Mouse (Mus musculus): ENCODE results near the gene Msh3. TPM values are rescaled to one million over a fixed set of nuclear protein-coding genes. Genes with fewer than 3 reads are reported as not detected.
"Not testable (repeated sequence)": the region's sequence is repeated elsewhere in the genome, so short reads cannot be mapped to it uniquely, and the experiment has no call there.

Msh3 gene
- polyA plus RNA-seq (2014; fragmentation: Nextera tagmentation; extraction: Ambion mirVana), result 30.9 and 31.6 TPM in 2 replicates

DNA sequence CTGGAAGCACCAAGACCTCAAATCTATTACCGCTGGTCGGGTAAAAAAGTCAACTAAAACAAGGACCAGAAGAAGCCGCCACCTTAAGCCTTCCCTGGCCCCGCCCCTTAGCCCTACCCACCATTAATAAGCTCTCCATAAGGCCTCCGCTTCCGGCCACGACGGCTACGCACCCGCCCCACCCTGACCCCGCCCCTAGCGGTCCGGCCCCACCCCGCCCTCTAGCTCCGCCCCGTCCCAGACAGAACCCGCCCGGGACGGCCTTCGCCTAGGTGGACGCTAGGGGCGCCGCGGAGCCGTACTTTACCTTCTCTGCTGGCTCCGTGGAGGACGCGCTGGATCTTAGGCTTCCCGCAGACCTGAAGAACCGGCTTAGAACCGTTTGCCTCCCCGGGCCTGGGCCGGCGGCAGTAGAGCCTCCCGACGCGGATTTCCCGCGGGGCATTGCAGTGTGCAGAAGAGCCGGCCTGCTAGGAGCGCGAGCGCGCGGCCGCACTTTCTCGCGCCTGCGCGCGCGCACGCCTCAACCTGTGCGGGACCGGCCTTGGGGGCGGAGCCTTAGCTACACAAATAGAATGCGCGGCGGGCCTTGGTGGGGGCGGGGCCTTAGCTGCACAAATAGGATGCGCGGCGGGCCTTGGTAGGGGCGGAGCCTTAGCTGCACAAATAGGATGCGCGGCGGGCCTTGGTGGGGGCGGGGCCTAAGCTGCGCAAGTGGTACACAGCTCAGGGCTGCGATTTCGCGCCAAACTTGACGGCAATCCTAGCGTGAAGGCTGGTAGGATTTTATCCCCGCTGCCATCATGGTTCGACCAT lies at the start of gene Msh3, which contains the start of gene Dhfr:
Gene Msh3 (minus strand): TSS at position 548 of the 816 bp plus-strand sequence.
Gene Dhfr (plus strand): TSS at position 271 of the 816 bp plus-strand sequence.
- Histone ChIP-seq H3K9ac (replicated peaks; ENCODE audit: low read depth, low read length) (peak within 1 kb of the TSS; percentile 50), H3K9me3 (ENCODE audit: control insufficient read depth, low read depth, low read length) (no peaks in the 10 kb centered on the region), H3K27me3 (ENCODE audit: control insufficient read depth, insufficient read depth, low read length) (no peaks in the 10 kb centered on the region), H3K36me3 (ENCODE audit: control insufficient read depth, insufficient read depth, low read length) (peaks cover 4% of the 10 kb centered on the region; the same call in 1 of the 2 replicates), H3K4me2 (replicated peaks; ENCODE audit: low read depth, low read length) (peak within 1 kb of the TSS; percentile 93), H3K27ac (ENCODE audit: low read length) (peak within 1 kb of the TSS; percentile 93), H3K4me3 (ENCODE audit: low read depth, low read length) (peak within 1 kb of the TSS; percentile 70), H3K4me1 (ENCODE audit: control insufficient read depth, insufficient read depth, low read length) (0 out of 2 replicates have a peak, but pooled peaks cover 4% of the 10 kb centered on the region)
- peak; percentile 95 for ATAC-seq (ENCODE audit: insufficient number of reproducible peaks, insufficient read depth, low FRiP score, low read depth)
- WGBS, result under 1% methylated on average over 75 of the region's 76 CpGs

GRCm38 (mm10) chr13:92403496-92403895 lies 48.7 kb upstream of the Msh3 start:
- Histone ChIP-seq H3K9me3 (ENCODE audit: control insufficient read depth, low read depth, low read length) (no peaks in the 10 kb centered on the region), H3K9ac (replicated peaks; ENCODE audit: low read depth, low read length) (no peak overlapping the region), H3K36me3 (ENCODE audit: control insufficient read depth, insufficient read depth, low read length) (no peaks in the 10 kb centered on the region), H3K27ac (ENCODE audit: low read length) (no peak overlapping the region), H3K4me1 (ENCODE audit: control insufficient read depth, insufficient read depth, low read length) (no peaks in the 10 kb centered on the region), H3K27me3 (ENCODE audit: control insufficient read depth, insufficient read depth, low read length) (no peaks in the 10 kb centered on the region), H3K4me2 (replicated peaks; ENCODE audit: low read depth, low read length) (no peak overlapping the region), H3K4me3 (ENCODE audit: low read depth, low read length) (no peak overlapping the region)
- no peak for ATAC-seq (ENCODE audit: insufficient number of reproducible peaks, insufficient read depth, low FRiP score, low read depth)
- 64% methylated on average over 3 of the region's 3 CpGs for WGBS

DNA sequence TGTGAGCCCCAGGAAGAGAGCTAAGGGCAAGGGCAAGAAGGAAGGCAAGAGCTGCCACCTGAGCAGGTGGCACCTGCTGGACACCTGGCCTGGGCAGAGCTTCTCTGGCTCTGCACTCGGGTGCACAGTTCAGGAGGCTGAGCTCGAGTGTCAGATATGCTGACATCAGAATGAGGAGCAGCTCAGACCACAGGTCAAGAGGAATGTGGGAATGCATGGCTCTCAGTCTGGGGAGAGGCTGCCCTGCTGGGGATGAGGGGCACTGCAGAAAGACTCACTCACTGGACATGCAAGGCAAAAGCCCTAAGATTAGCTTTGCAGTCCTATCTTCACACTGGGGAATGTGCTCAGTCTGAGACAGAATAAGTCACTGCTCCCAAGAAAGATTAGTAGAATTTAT lies 47.3 kb upstream of the Msh3 start:
- Histone ChIP-seq H3K36me3 (ENCODE audit: control insufficient read depth, insufficient read depth, low read length) (no peaks in the 10 kb centered on the region), H3K4me1 (ENCODE audit: control insufficient read depth, insufficient read depth, low read length) (no peaks in the 10 kb centered on the region), H3K4me2 (replicated peaks; ENCODE audit: low read depth, low read length) (no peak overlapping the region), H3K9ac (replicated peaks; ENCODE audit: low read depth, low read length) (no peak overlapping the region), H3K4me3 (ENCODE audit: low read depth, low read length) (no peak overlapping the region), H3K27ac (ENCODE audit: low read length) (no peak overlapping the region), H3K27me3 (ENCODE audit: control insufficient read depth, insufficient read depth, low read length) (no peaks in the 10 kb centered on the region), H3K9me3 (ENCODE audit: control insufficient read depth, low read depth, low read length) (no peaks in the 10 kb centered on the region)
- no peak for ATAC-seq (ENCODE audit: insufficient number of reproducible peaks, insufficient read depth, low FRiP score, low read depth)
- 23% methylated on average over 2 of the region's 2 CpGs for WGBS

- WGBS, result 72% methylated on average over 11 of the region's 11 CpGs
- Histone ChIP-seq H3K9ac (replicated peaks; ENCODE audit: low read depth, low read length) (no peak overlapping the region), H3K4me3 (ENCODE audit: low read depth, low read length) (no peak overlapping the region), H3K9me3 (ENCODE audit: control insufficient read depth, low read depth, low read length) (no peaks in the 10 kb centered on the region), H3K36me3 (ENCODE audit: control insufficient read depth, insufficient read depth, low read length) (no peaks in the 10 kb centered on the region), H3K27me3 (ENCODE audit: control insufficient read depth, insufficient read depth, low read length) (no peaks in the 10 kb centered on the region), H3K27ac (ENCODE audit: low read length) (no peak overlapping the region), H3K4me1 (ENCODE audit: control insufficient read depth, insufficient read depth, low read length) (no peaks in the 10 kb centered on the region), H3K4me2 (replicated peaks; ENCODE audit: low read depth, low read length) (no peak overlapping the region)
- ATAC-seq (ENCODE audit: insufficient number of reproducible peaks, insufficient read depth, low FRiP score, low read depth), result no peak
Observed at GRCm38 (mm10) chr13:92398491-92399384, 43.9 kb upstream of the Msh3 start.

DNA sequence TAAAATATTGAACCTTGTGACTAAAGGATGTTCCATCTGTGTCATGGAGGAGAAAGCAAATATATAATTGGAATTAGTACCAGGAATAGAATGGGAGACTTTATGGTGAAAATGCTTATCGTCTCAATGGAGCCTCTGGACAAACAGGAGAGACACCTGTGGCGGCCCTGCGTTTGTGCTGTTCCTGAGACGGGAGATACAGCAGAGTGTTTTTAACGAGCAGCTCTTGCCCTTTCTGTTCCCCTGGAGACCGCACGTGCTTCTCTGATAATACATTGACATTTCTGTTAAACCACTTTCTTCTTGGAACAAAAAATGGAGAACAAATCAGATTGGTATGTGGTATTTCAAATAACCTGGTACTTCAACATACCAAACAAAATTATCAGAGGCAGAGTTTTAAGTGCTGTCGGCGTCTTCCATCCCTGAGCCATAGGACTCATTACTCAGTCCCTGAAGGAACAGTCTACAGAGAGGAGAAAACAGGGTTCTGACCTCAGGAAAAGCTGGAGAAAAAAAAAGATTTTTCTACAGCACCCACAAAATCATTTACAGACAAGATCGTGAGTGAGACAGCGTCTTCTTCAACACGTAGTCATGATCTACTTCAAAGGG lies 38.4 kb upstream of the Msh3 start:
- Histone ChIP-seq H3K9me3 (ENCODE audit: control insufficient read depth, low read depth, low read length) (no peaks in the 10 kb centered on the region), H3K4me1 (ENCODE audit: control insufficient read depth, insufficient read depth, low read length) (no peaks in the 10 kb centered on the region), H3K4me3 (ENCODE audit: low read depth, low read length) (no peak overlapping the region), H3K36me3 (ENCODE audit: control insufficient read depth, insufficient read depth, low read length) (no peaks in the 10 kb centered on the region), H3K27ac (ENCODE audit: low read length) (no peak overlapping the region), H3K27me3 (ENCODE audit: control insufficient read depth, insufficient read depth, low read length) (no peaks in the 10 kb centered on the region), H3K9ac (replicated peaks; ENCODE audit: low read depth, low read length) (no peak overlapping the region), H3K4me2 (replicated peaks; ENCODE audit: low read depth, low read length) (no peak overlapping the region)
- no peak for ATAC-seq (ENCODE audit: insufficient number of reproducible peaks, insufficient read depth, low FRiP score, low read depth)
- 67% methylated on average over 12 of the region's 12 CpGs for WGBS

DNA sequence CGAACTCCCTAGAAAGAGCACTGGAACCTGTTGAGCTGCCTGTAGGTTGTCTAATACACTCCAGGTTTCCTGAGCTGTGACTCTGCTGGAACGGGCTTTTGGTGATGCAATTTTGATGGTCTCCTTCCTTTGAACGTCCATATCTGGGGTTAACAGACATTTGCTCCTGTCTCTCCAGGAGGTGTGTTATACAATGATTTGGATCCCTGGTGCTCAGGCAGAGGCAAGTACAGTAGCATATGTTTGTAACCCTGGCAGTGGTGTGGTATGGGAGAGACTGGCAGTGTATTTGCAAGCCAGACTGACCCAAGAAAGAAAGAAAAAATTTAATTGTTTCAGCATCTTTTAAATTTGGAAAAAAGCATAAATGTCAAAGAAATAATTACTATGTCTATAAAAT lies 32.6 kb upstream of the Msh3 start:
- Histone ChIP-seq H3K4me3 (ENCODE audit: low read depth, low read length) (no peak overlapping the region), H3K4me1 (ENCODE audit: control insufficient read depth, insufficient read depth, low read length) (no peaks in the 10 kb centered on the region), H3K9me3 (ENCODE audit: control insufficient read depth, low read depth, low read length) (no peaks in the 10 kb centered on the region), H3K36me3 (ENCODE audit: control insufficient read depth, insufficient read depth, low read length) (peaks cover 3% of the 10 kb centered on the region; the same call in 1 of the 2 replicates), H3K4me2 (replicated peaks; ENCODE audit: low read depth, low read length) (no peak overlapping the region), H3K27me3 (ENCODE audit: control insufficient read depth, insufficient read depth, low read length) (no peaks in the 10 kb centered on the region), H3K27ac (ENCODE audit: low read length) (no peak overlapping the region), H3K9ac (replicated peaks; ENCODE audit: low read depth, low read length) (no peak overlapping the region)
- no peak for ATAC-seq (ENCODE audit: insufficient number of reproducible peaks, insufficient read depth, low FRiP score, low read depth)
- 84% methylated on average over 3 of the region's 3 CpGs for WGBS

- H3K27me3 ChIP-seq (ENCODE audit: control insufficient read depth, insufficient read depth, low read length); H3K4me3 ChIP-seq (ENCODE audit: low read depth, low read length); H3K4me2 ChIP-seq (replicated peaks; ENCODE audit: low read depth, low read length); H3K9ac ChIP-seq (replicated peaks; ENCODE audit: low read depth, low read length); H3K27ac ChIP-seq (ENCODE audit: low read length); H3K9me3 ChIP-seq (ENCODE audit: control insufficient read depth, low read depth, low read length); ATAC-seq (ENCODE audit: insufficient number of reproducible peaks, insufficient read depth, low FRiP score, low read depth); H3K4me1 ChIP-seq (ENCODE audit: control insufficient read depth, insufficient read depth, low read length): not testable (repeated sequence)
- 92% methylated on average over 5 of the region's 6 CpGs for WGBS
- peaks cover 14% of the 10 kb centered on the region; the same call in 1 of the 2 replicates for H3K36me3 ChIP-seq (ENCODE audit: control insufficient read depth, insufficient read depth, low read length)
Observed at GRCm38 (mm10) chr13:92371466-92371865, 16.7 kb upstream of the Msh3 start.

DNA sequence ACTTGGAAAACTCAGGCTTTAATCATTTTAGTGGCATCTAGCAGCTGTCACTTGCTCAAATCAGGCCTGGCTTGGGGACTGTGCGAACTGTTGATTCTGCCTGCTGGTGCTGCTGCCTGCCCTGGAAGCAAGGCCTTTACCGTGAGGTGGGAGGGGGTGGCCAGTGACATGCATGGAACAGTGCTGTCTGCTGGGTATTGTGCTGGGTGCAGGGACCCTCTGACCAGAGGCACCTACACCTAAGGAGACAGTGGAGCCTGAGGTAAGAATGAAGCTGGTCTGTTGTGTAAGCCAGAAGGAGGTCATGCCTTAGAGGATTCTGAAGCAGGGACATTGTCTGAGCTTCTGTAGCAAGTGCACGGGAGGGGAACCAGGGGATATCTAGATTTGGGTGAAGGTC lies 16.0 kb upstream of the Msh3 start:
- H3K9ac ChIP-seq (replicated peaks; ENCODE audit: low read depth, low read length), result no peak overlapping the region
- H3K9me3 ChIP-seq (ENCODE audit: control insufficient read depth, low read depth, low read length), result no peaks in the 10 kb centered on the region
- no peak overlapping the region for H3K27ac ChIP-seq (ENCODE audit: low read length)
- no peak for ATAC-seq (ENCODE audit: insufficient number of reproducible peaks, insufficient read depth, low FRiP score, low read depth)
- no peaks in the 10 kb centered on the region for H3K4me1 ChIP-seq (ENCODE audit: control insufficient read depth, insufficient read depth, low read length)
- H3K4me2 ChIP-seq (replicated peaks; ENCODE audit: low read depth, low read length), result no peak overlapping the region
- H3K36me3 ChIP-seq (ENCODE audit: control insufficient read depth, insufficient read depth, low read length), result peaks cover 14% of the 10 kb centered on the region; the same call in 1 of the 2 replicates
- no peaks in the 10 kb centered on the region for H3K27me3 ChIP-seq (ENCODE audit: control insufficient read depth, insufficient read depth, low read length)
- 90% methylated on average over 3 of the region's 3 CpGs for WGBS
- H3K4me3 ChIP-seq (ENCODE audit: low read depth, low read length), result no peak overlapping the region
